Mouse (Mus musculus) neural tube, embryonic 10.5 days (tissue): Measurements from ENCODE around the gene Dcpp2.
"Not testable (repeated sequence)": the region's sequence is repeated elsewhere in the genome, so short reads cannot be mapped to it uniquely, and the experiment has no call there.

Source experiments
- DNase-seq: peaks from one replicate; pipeline ENCODE4 v3.0.0-alpha.2; 2017; ENCODE audit warnings: low spot score; ENCODE audit errors: extremely low spot score

Dcpp2 gene

DNA sequence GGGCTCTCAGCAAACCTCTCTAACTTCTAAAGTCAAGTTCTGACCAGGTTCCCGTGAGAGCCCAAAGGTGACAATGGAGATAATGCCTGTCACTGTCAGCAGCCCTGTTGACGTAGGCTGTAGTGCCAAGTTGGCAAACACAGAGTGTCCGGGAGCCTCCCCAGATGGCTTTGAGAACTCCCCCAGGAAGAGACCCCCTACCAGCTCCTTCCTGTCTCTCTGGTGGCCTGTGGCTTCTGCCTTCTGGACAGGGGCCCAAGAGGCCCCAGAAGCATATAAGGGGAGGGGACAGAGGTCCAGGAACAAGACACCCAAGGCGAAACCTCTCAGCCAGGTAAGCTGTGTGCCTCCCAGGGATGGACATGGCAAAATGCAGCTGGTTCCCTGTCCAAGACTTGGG lies at the start of gene Dcpp2, which contains the start of gene Dcpp1:
TSS of gene Dcpp2 (plus strand) at position 305 of the 400 bp plus-strand sequence.
TSS of gene Dcpp1 (plus strand) at position 301 of the 400 bp plus-strand sequence.
- DNase-seq = not testable (repeated sequence)

DNA sequence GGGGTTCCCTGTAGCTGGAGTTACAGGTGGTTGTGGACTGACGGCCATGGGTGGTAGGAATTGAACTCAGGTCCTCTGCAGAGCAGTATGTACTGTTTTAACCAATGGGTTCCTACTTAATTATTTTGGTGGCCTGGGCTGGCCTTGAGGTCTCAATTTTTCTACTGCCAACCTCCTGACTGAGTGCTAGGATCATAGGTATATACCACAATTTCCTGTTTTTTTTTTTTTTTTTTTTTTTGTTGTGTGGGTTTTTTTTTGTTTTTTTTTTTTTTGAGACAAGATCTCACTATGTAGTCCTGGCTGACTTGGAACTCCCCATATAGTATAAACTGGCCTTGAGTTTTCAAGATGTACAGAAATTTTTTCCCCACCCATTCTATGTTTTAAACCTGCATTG lies 49.5 kb upstream of the Dcpp2 start:
- no peak for DNase-seq

DNA sequence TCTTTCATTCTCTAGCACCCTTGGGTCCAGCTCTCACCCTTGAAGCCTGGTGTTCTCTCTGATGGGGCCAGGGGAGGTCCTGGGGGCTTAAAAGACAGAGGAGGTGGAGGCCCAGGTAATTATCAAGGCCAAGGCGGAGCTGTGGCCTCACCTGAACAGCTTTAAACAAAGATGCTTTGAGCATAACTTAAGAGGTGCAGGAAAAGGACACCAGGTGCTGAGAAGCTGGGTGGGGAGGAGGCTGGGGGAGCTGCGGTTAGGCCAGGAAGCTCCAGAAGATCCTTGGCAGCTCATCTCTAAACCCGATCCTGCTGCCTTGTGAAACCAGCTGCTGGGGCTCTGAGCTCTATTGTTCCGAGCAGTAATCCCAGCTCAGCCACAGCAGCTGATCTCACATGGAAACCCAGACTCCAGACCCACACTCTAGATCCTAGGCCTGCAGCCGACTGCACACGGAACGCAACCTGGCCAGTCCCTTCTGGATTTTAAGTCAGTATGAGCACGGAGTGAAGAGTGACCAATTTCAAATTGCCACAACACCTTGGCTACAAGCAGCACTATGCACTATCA lies 44.6 kb upstream of the Dcpp2 start, which contains the start of gene Prss33:
TSS of gene Prss33 (minus strand) at position 51 of the 570 bp plus-strand sequence.
- no peak for DNase-seq

DNA sequence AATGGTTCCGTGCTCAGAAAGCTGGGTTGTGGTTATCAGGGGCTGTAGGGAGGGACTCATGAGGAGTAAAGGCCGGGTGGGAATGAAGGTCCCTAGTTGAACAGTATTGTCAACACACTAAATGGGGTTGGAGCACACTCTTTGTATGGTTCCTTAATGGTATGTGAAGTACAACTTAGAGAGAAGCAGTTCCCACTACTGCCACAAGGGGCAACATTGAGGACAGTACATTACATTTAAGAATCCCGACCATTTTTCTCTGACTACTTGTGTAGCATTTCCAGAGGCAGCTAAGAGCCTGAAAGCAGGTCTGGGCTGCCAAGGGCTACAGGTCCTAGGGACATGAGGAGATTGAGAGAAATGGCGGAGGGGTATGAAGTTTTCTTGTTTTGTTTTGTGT lies 39.5 kb upstream of the Dcpp2 start:
- peak; percentile 51 for DNase-seq

DNA sequence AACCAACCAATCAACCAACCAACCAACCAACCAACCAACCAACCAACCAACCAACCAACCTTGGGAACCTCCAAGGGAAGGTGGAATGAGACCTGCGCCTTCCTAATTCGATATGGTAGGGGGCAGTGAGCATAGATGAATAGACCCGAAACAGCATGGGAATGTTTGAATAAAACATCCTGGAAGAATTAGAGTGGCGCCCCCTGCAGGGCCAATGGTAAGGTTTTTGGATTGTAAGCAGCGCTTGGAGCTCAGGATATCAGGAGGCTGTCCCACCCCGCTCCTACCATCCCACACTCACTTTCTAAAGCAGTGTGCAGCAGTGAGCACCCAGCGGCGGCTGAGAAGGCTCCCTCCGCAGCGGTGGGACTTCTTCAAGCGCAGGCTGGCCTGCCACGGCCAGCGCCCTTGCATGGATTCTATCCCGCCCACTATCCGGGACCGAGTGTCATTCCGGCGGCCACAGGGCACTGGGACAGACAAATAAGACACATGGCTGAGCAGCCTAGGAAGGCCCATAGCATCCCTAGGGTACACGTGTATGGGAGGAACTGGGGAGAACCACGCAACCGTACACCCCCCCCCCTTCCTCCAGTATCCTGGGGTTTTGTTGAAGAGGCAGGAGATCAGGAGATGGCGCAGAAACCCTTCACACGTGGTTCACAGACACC lies 37.4 kb upstream of the Dcpp2 start:
- DNase-seq = no peak

DNA sequence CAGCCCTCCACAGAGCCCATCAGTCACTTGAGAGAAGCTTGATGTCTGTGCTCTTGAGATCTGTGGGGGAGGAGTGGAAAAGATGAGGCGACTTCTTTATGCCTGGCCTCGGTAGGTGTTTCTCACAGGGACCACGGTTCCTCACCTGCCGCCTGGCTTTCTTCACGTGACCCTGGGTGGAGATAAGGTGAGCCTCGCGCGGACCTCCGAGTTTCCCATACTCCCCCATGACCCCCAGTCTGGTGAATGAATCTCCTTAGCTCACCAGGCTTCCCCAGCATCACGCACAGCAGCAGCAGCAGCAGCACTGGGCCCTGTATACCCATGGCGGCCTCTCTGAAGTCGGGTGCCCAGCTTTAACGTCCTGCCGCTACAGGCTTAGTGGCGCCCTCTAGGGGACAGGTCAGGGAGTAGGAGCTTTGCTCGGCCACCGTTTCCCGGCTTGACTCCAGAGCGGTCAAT lies 36.8 kb upstream of the Dcpp2 start, which contains the start of the genes Prss32 and Prss41:
TSS of gene Prss32 (plus strand) at position 44 of the 462 bp plus-strand sequence.
TSS of gene Prss41 (minus strand) at position 361 of the 462 bp plus-strand sequence.
- peak; percentile 64 for DNase-seq

DNA sequence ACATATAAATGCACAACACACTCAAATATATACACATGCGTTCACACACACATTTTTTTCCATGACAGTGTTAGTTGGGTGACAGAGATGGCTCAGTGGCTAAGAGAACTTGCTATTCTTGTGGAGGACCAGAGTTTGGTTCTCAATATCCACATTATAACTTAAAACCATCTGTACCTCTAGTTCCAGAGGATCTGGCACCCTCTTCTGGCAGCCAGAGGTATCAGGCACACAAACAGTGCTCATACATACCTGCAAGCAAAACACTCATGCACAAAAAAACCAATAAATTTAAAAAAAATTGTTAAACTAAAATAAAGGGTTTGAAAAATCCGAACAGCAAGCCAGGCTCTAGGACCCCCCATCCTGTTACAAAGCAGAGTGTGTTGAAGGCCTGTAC lies 30.7 kb upstream of the Dcpp2 start:
- no peak for DNase-seq

DNA sequence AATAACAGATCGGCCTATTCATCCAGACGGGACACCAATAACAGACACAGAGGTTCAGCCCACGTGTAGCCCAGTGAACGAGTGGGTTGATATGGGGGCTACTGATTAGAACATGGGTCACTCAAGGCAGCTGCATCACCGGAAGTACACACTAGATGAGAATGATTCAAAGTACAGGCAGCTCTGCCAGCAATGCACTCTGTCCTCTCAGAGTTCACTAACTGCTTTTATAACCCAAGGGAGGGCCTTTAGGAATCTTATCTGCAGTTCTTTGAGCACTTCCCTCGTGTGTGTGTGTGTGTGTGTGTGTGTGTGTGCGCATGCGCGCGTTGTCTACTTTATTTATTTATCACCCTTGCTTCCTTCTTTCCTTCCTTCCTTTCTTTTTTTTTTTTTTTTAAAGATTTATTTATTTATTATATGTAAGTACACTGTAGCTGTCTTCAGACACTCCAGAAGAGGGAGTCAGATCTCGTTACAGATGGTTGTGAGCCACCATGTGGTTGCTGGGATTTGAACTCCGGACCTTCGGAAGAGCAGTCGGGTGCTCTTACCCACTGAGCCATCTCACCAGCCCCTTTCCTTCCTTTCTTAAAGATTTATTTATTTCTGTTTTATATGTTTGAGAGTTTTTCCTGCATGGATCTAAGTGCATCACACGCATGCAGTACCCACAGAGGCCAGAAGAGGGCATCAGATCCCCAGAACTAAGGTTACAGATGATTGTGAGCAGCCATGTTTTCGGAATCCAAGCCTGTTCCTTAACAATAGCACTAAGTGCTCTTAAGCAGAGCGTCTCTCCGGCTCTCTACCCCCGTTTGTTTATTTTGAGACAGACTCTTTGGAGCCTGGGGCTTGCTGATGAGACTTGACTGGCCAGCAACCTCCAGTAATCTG lies 29.6 kb upstream of the Dcpp2 start:
- DNase-seq = peak; percentile 75

DNA sequence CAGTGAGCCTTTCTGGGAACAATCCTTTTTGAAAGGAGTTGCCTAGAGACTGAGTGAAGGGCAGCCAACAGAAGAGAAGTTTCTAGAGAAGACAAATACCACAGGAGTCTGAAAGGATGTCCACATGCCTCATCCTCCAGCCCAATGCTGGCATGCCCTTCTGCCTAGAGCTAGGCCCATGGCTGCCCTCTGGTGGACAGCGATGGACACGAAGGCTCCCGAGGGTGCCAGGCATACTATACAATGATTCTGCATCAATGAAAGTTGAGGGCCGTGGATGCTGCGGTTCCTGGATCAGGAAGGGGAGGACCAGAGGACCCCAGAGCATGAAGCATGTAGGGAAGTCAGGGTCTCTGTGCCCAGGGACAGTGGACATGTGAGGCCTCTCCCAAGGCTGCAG lies 27.4 kb upstream of the Dcpp2 start:
- peak; percentile 42 for DNase-seq

DNA sequence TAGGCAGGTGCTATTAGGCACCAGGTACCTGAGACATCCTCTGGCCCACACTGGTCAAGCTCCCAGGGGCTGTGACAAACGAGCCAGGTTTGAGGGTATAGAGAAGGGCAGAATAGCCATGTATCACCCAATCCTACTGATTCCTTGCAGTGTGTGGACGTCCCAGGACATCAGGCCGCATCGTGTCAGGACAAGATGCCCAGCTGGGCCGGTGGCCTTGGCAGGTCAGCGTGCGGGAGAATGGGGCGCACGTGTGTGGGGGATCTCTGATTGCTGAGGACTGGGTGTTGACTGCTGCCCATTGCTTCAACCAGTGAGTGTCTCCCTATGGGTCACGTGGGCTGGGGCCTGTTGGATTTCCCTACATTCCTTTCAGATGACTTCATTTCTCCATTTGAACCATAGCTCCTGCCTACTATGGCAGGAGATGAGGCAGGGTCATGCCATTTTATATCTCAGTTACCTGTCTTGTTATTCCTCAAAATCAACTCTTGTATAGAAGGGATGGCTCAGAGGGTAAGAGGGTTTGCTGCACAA lies 26.4 kb upstream of the Dcpp2 start:
- no peak for DNase-seq

DNA sequence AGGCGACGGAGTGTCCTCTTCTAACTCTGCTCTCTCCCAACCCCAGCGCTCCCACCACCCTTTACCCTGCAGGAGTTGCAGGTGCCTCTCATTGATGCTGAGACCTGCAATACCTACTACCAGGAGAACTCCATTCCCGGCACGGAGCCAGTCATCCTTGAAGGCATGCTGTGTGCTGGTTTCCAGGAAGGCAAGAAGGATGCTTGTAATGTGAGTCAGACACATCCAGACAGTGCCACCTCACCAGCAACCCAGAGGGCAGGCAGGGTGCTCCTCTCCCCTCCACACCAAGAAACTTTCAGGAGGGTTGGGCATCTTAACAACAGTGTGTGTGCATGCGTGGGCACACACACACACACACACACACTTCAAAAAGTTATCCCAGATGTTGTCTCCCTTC lies 23.5 kb upstream of the Dcpp2 start:
- no peak for DNase-seq

DNA sequence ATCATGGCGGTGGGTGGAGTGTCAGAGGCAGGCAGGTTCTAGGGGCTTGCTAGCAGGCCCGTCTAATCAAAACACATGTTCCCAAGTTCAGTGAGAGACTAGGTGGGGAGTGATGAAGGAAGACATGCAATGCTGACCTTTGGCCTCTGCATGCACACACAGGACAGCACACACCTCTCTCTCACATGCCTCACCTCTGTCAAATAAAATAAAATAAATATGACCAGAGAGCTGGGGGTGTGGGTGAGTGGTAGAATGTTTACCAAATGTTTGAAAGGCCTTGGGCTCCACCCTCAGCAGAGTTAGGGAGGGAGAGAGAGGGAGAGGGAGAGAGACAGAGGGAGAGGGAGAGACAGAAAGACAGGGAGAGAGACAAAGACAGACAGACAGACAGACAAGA lies 22.8 kb upstream of the Dcpp2 start:
- no peak for DNase-seq

DNA sequence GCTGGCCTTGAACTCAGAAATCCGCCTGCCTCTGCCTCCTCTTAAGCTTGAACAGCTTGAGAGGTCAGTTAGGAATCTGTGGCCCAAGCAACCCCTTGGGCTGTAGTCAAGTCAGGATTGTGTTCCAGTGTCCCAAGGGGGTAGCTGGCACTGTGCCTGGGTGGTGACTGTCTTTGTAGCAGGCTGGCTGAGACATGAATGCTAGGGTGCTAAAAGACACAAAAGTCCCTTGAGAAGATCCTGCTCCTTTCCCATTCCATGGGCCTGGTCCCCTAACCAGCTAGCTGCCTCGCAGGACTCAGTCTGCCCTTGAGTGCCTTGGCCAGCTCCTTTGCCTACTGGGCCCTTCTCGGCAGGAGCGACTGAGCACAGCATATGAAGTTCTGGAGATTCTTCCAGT lies 17.8 kb upstream of the Dcpp2 start:
- no peak for DNase-seq

DNA sequence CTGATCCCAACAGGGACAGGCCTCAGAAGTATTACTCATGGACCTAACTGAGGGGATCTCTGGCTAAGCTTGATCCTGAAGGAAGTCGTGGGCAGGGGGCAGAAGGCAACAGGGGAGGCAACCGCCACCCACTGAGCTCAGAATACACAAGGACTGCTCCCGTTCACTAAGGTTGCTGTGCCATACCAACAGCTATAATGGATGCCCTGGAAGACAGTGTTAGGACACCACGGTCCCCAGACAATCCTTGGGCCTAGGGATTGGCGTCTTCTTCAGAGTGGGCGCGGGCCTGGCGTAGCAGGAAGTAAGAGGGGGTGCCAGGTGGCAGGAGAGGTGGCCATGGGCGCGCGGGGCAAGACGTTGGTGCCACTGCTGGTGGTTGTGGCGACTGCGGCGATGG lies 12.9 kb upstream of the Dcpp2 start, which contains the start of gene Prss21:
TSS of gene Prss21 (plus strand) at position 301 of the 400 bp plus-strand sequence.
- no peak for DNase-seq

DNA sequence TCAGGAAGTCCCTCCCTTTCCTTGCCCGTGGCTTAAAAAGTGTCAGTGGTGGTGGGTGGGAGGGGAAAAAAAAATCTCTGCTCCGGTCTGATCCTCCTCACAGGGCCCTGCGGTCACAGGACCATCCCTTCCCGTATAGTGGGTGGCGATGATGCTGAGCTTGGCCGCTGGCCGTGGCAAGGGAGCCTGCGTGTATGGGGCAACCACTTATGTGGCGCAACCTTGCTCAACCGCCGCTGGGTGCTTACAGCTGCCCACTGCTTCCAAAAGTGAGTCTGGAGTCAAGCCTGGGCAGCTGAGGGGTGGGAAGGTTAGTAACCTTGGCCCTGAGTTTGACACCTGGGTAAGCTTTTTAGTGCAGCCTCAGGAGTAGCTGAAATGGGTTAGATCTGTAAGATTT lies 12.2 kb upstream of the Dcpp2 start:
- no peak for DNase-seq

DNA sequence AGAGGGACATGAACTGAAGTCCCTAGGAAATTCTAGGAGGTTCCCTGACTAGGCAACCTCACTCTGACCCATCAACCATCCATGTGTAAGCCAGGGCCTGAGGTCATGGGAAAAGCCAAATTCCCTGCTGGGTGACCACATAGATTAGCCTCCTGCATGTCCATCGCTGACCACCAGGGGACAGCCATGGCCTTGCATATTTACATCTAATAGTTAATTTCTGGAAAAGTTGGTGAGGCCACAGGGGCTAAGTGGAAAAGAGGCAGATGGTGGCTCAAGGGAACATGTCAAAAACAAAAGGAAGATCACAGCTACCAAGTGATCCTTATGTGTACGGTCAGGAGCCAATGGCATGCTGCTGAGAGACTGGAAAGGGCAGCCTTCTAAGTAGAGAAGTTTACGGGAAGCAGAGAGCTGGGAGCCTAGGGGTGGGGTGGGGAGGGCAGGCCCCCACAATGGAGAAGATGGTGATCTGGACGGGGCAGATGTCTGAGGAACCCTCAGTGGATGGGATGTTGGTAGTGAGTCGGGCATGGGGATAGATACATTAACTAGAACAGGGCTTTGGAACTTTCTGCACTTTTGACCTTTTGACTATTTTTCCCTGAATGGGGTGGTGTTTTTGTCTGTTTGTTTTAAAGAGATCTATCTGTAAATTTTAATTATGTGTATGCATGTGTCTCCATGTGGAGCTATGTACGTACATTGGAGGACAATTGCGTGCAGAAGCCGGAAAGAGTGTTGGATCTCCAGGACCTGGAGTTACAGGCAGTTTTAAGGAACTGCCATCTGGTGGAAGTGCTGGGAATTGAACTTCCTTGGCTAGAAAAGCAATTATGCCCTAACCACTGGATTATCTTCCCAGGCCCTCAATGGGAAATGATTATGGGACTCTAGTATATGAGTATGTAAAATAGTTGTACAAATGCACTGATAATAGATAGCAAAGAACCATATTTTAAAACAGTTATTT lies 6.5 kb upstream of the Dcpp2 start:
- peak; percentile 53 for DNase-seq

DNA sequence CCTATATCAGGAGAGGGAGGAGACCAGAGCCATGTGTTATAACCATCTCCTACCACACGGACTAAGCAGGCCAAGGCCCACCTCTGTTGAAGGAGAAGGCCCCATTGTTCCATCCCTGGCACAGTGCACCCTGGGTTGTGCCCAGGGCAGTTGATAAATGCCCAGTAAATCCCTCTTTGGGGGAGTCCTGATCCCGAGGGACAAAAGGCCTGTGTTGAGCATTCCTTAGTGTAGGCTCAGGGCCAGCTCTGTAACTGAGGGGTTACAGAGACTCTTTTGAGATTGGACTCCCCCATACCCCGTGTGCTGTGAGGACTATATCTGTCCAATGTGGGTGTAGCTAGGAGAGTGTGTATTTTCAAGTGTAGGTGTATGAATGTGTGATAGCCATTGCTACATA lies 3.9 kb upstream of the Dcpp2 start:
- no peak for DNase-seq

DNA sequence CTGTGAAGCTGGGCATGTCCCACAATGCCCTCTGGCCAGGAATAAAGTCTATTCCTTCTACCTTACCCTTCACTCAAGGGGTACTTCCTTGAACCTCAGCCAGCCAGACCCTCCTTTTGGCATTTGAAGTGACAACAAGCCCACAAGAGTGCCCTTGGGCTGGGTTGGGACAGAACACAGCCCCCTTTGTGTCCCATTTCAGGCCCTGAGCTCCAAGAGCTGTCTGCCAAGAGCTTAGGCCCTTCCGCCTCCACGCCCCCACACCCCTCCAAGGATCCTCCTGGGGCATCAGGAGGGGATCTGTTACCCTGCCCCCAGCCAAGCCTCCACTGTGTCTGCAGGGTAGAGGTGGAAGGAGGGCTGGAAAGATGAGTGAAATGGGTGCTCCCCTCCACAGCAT lies 3.5 kb upstream of the Dcpp2 start:
- DNase-seq = no peak

DNA sequence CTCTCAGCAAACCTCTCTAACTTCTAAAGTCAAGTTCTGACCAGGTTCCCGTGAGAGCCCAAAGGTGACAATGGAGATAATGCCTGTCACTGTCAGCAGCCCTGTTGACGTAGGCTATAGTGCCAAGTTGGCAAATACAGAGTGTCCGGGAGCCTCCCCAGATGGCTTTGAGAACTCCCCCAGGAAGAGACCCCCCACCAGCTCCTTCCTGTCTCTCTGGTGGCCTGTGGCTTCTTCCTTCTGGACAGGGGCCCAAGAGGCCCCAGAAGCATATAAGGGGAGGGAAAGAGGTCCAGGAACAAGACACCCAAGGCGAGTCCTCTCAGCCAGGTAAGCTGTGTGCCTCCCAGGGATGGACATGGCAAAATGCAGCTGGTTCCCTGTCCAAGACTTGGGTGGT lies 36.5 kb downstream of the Dcpp2 start, which contains the start of gene Dcpp3:
TSS of gene Dcpp3 (plus strand) at position 301 of the 400 bp plus-strand sequence.
- DNase-seq = not testable (repeated sequence)

DNA sequence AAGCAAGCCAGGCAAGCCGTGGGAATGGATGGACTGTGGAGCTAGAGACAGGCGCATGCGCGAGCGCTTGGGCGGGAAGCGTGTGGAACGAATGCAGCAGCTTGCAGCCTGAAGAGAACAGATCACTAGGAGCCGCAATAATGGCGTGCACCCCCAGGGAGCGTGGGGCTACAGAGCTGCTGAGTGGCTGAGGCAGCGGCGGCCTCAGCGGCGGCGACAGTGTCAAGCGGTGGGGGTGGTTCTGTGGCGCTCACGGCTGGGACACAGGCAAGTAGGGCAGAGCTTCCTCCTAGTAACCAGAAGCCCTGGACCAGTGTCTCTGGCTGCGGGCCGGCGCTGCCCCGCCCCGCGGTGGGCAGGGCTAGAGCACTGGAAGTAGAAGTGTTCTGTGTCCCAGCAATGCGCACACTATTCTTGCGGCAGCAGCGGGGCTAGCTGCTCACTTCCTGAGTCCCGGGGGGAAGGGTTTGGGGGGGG lies 43.9 kb downstream of the Dcpp2 start:
- peak; percentile 95 for DNase-seq
